Mouse (Mus musculus) gastrocnemius, postnatal 10 days (tissue): ENCODE results near the gene Ell3. TPM values are rescaled to one million over a fixed set of nuclear protein-coding genes. Genes with fewer than 3 reads are reported as not detected.

ENCODE experiments used
- microRNA-seq, 2 experiments: library from miRNA; unstranded; fragments of <30 nt; microRNA quantifications; one replicate each; pipeline ENCODE4 v1.2.0; 2021
- total RNA-seq, 2 experiments: library from RNA; stranded (reverse); gene quantifications; 2 replicates each; pipeline ENCODE4 v1.2.3; 2021

Gene Ell3
- total RNA-seq, 2 experiments from 2014 or later, result not detected

Small RNAs within 50 kb of the gene (microRNA-seq; reads per million reads assigned to microRNA genes)
- gene Gm22953, result 0 to 0.25 reads per million in 2 experiments

Other genes with a start within 250 kb of the Ell3 start
- 10 to 100 TPM; 20.4 to 26.7 TPM for gene Trp53bp1, start 172.9 kb downstream of the Ell3 start, total RNA-seq
- gene Map1a, start 154.7 kb downstream of the Ell3 start, total RNA-seq, result 10 to 100 TPM in 1 of 2 experiments, 1 to 10 TPM in 1; 9.3 to 11.7 TPM
- gene Ppip5k1, start 88.9 kb downstream of the Ell3 start, total RNA-seq, result 10 to 100 TPM; 24.4 to 24.8 TPM
- under 1 TPM; 0.47 to 0.72 TPM for gene Ckmt1, start 86.6 kb downstream of the Ell3 start, total RNA-seq
- gene Strc, start 57.1 kb downstream of the Ell3 start, total RNA-seq, result not detected
- 100 to 1,000 TPM; 106 to 133 TPM for gene Pdia3, start 30.5 kb downstream of the Ell3 start, total RNA-seq
- gene Catsper2, start 30.5 kb downstream of the Ell3 start, total RNA-seq, result 1 to 10 TPM; 1.7 to 2.0 TPM
- gene Serf2, start 4.9 kb upstream of the Ell3 start, total RNA-seq, result 100 to 1,000 TPM; 375 to 398 TPM
- 10 to 100 TPM; 23.1 to 30.5 TPM for gene Hypk, start 9.0 kb upstream of the Ell3 start, total RNA-seq
- under 1 TPM in 1 of 2 experiments, not detected in 1; 0.21 TPM for gene Serinc4, start 12.5 kb upstream of the Ell3 start, total RNA-seq
- gene Mfap1b, start 29.8 kb upstream of the Ell3 start, total RNA-seq, result 10 to 100 TPM; 23.3 to 24.8 TPM
- 10 to 100 TPM; 18.1 to 19.1 TPM for gene Mfap1a, start 62.4 kb upstream of the Ell3 start, total RNA-seq
- gene Wdr76, start 62.4 kb upstream of the Ell3 start, total RNA-seq, result 1 to 10 TPM; 2.5 to 3.7 TPM